Mouse (Mus musculus) cortical plate, adult 2 months (tissue): ENCODE results near the gene Lyz2. TPM values are rescaled to one million over a fixed set of nuclear protein-coding genes. Genes with fewer than 3 reads are reported as not detected.
"Not testable (repeated sequence)": the region's sequence is repeated elsewhere in the genome, so short reads cannot be mapped to it uniquely, and the experiment has no call there.

Source experiments
- H3K27ac ChIP-seq: fragments of 200-500 bp; 2 replicates; pipeline ENCODE4 v1.5.1; 2012; ENCODE audit warnings: low read length, control low read depth, inconsistent platforms; ENCODE audit not compliant: insufficient read depth
- H3K4me1 ChIP-seq: fragments of 200-500 bp; 2 replicates; pipeline ENCODE4 v1.6.1; 2011; ENCODE audit warnings: low read length; ENCODE audit not compliant: control insufficient read depth, insufficient read depth
- H3K4me3 ChIP-seq: fragments of 200-500 bp; 2 replicates; pipeline ENCODE4 v1.5.1; 2011; ENCODE audit warnings: mild to moderate bottlenecking, low read length, control low read depth; ENCODE audit not compliant: insufficient read depth
- CTCF ChIP-seq: fragments of 200-500 bp; IDR thresholded peaks from 2 replicates; pipeline ENCODE4 v1.5.1; 2011; ENCODE audit warnings: mild to moderate bottlenecking, control low read depth, low read length; ENCODE audit not compliant: insufficient read depth; ENCODE audit errors: extremely low read depth
- POLR2A ChIP-seq: fragments of 200-500 bp; IDR thresholded peaks from 2 replicates; pipeline ENCODE4 v1.6.1; 2011; ENCODE audit warnings: mild to moderate bottlenecking, low read length, control low read depth; ENCODE audit not compliant: insufficient read depth; ENCODE audit errors: extremely low read depth
- polyA plus RNA-seq: library from polyadenylated mRNA; depleted of rRNA; stranded (reverse); fragments of >200 nt; gene quantifications from 2 replicates; pipeline ENCODE4 v1.2.3, GENCODE M21; 2012; rRNA removed

The Lyz2 gene
- polyA plus RNA-seq, 1 experiment = 15.3 TPM

DNA sequence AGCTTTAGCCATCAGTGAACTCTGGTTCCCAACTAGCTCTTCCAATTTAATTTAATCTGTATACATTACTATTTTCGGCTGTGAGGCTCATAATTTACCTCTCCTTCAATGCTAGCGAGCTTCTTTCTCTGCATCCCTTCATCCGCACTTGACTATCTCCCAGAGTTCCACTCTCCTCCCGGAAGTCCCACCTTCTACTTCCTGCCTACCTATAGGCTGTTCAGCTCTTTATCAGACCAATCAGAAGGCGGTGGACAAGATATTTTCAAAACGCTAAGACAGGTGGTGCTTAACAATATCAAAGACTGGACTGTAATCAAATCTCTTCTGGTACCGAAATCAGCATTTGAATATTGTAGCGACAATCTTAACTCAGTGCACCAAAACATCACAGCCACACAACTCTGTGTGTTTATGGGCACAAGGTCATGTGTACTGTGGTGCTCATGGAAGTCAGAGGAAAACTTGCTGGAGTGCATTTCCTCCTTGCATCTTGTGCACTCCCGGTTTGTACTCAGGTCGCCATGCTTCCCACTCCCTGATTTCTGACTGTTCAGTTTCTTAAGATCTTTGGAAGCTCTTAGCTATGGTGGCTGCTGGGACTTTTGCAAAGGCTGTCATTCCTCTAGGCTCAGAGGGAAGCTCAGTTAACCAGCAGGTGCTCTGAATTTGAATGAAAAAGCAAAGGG is 6.3 kb downstream of the Lyz2 start:
- Histone ChIP-seq H3K27ac (no peak overlapping the region), H3K4me1 (no peaks in the 10 kb centered on the region), H3K4me3 (no peak overlapping the region)
- no peak for TF ChIP-seq POLR2A
- TF ChIP-seq CTCF = no peak

- H3K4me3 ChIP-seq, H3K4me1 ChIP-seq, H3K27ac ChIP-seq: not testable (repeated sequence)
Observed at GRCm38 (mm10) chr10:117274645-117275044, 7.5 kb downstream of the Lyz2 start.

GRCm38 (mm10) chr10:117272023-117272422 is 10.1 kb downstream of the Lyz2 start:
- H3K4me3 ChIP-seq = no peak overlapping the region
- TF ChIP-seq CTCF = no peak
- TF ChIP-seq POLR2A = no peak
- no peaks in the 10 kb centered on the region for H3K4me1 ChIP-seq
- no peak overlapping the region for H3K27ac ChIP-seq

DNA sequence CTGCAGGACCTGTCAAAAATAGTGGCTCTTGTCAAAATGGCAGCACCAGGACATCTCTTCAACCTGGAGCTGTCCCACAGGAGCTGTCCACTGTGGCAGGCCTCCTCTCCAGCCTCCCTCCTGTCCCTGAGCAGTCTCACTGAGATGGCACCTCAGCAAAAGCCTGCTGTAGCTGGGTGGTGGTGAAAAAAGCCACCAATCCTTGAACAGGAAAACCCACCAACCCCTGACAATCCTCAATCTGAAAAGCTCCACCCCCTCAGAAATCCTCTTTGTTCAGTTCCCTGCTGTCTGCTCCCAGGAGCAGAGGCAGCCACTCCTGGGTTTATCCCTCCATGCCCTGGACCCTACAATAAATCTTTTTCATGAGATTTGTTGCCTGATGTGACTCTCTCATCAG is 22.3 kb downstream of the Lyz2 start:
- TF ChIP-seq CTCF (no peak), POLR2A (no peak)
- Histone ChIP-seq H3K4me3 (no peak overlapping the region), H3K4me1 (no peaks in the 10 kb centered on the region), H3K27ac (no peak overlapping the region)

DNA sequence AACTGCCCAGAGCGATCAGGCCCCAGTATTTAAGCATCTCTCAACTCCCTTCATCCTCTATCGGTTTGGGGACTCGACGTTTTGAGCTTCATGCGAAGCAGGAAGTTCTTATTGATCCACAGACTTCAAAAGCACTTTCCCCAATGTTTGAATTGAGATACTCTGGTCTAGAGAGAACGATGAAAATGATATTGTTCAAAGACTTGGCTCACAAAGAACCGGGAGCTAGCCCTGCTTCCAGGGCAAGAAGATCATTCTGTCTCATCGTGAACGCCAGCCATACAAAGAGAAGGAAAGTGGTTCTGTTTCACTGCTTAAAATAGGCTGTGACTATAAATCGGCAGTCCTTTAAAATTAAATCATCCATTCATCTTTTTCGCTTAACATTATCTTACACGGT is 43.5 kb downstream of the Lyz2 start, which contains the start of gene 9530003J23Rik:
Gene 9530003J23Rik, minus strand, starts transcription at position 101 of the 400 bp plus-strand sequence.
- no peak for TF ChIP-seq POLR2A
- H3K27ac ChIP-seq = no peak within 1 kb of the TSS
- no peaks in the 10 kb centered on the region for H3K4me1 ChIP-seq
- H3K4me3 ChIP-seq = no peak within 1 kb of the TSS

DNA sequence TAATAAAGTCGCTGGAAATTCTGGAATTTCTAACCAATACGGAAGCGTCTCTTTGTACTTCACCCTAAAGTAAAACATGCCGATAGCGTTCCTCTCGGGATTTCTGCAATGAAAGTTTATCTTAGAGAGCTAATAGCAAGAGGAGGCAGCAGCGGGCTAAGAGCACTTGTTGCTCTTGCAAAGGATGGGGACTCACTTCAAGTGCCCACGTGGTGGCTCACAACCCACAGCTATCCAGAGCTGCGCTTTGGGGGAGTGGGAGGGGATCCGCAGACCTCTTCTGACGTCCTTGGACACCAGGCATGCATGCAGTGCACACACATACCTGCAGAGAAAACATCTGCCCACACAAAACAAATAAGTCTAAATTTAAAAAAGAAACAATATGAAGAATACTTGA is 46.3 kb downstream of the Lyz2 start:
- Histone ChIP-seq H3K4me3 (no peak overlapping the region), H3K27ac (no peak overlapping the region), H3K4me1 (no peaks in the 10 kb centered on the region)
- TF ChIP-seq POLR2A (no peak), CTCF (no peak)

DNA sequence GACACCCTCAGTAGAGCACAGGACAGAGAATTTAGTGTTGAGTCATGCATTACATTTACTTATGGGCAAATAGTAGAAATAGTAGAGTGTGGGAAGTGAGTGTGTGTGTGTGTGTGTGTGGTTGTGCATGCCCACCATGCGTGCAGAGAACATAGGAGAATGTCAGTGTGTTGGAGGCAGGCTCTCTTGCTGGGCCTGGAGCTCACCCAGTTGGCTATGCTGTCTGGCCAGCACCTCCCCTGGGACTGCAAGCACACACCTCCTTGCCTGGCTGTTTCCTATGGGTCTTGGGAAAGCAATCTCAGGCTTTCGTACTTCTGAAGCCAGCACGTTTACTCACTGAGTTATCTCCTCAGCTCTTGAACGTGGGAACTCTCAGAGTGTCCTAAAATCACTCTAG is 47.3 kb downstream of the Lyz2 start:
- TF ChIP-seq CTCF = no peak
- TF ChIP-seq POLR2A = no peak
- H3K27ac ChIP-seq = no peak overlapping the region
- H3K4me3 ChIP-seq = no peak overlapping the region
- H3K4me1 ChIP-seq = no peaks in the 10 kb centered on the region

DNA sequence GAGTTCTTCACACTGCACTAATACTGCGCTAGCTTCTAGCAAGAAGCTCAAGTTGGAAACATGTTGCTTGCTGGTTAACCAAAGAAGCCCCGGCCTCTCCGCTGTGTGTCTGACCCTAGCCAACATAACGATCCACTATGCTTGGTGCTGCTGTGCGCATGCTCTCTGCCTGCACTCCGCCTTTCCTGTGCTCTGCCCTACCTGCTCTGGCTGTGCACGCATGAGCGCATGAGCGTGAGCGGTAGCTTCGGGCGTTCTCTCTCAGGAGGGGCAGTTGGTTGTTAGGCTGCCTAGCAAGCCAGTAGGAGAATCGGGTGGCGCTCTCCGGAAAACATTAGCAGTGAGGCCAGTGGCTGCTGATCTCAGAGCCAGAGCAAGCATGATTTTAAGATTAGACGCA is 52.3 kb downstream of the Lyz2 start:
- H3K4me1 ChIP-seq = no peaks in the 10 kb centered on the region
- H3K27ac ChIP-seq = no peak overlapping the region
- TF ChIP-seq CTCF = no peak
- TF ChIP-seq POLR2A = no peak
- H3K4me3 ChIP-seq = no peak overlapping the region

Other genes with a start within 250 kb of the Lyz2 start
- gene Lrrc10, start 237.0 kb downstream of the Lyz2 start, polyA plus RNA-seq = 0.19 and 0.32 TPM in 2 replicates
- gene Cct2, start 218.5 kb downstream of the Lyz2 start, polyA plus RNA-seq = 137 and 138 TPM in 2 replicates
- gene Frs2, start 133.8 kb downstream of the Lyz2 start, polyA plus RNA-seq = 34.9 and 35.9 TPM in 2 replicates
- 47.4 and 51.0 TPM in 2 replicates for gene Yeats4, start 57.8 kb downstream of the Lyz2 start, polyA plus RNA-seq
- gene 9530003J23Rik, start 43.6 kb downstream of the Lyz2 start, polyA plus RNA-seq = not detected in 2 replicates
- 0.25 and 0.29 TPM in 2 replicates for gene Lyz1, start 10.5 kb upstream of the Lyz2 start, polyA plus RNA-seq
- gene Cpsf6, start 97.7 kb upstream of the Lyz2 start, polyA plus RNA-seq = 60.4 and 61.3 TPM in 2 replicates